Mouse (Mus musculus) heart, adult 2 months (tissue): ENCODE results near the gene Tlr12. TPM values are rescaled to one million over a fixed set of nuclear protein-coding genes. Genes with fewer than 3 reads are reported as not detected.

ENCODE experiments used
- DNase-seq, 2 experiments: peaks; one replicate each; pipeline ENCODE4 v3.0.0; 2021
- H3K27ac ChIP-seq: fragments of 200-600 bp; 2 replicates; pipeline ENCODE4 v1.8.1; 2022
- H3K27me3 ChIP-seq: fragments of 200-500 bp; 2 replicates; pipeline ENCODE4 v1.6.1; 2012; ENCODE audit warnings: mild to moderate bottlenecking, low read length, inconsistent platforms, mixed read lengths; ENCODE audit not compliant: control insufficient read depth, insufficient read depth
- H3K36me3 ChIP-seq: fragments of 200-500 bp; 2 replicates; pipeline ENCODE4 v1.6.1; 2012; ENCODE audit warnings: low read length, inconsistent platforms; ENCODE audit not compliant: control insufficient read depth, insufficient read depth
- H3K4me1 ChIP-seq: fragments of 200-500 bp; 2 replicates; pipeline ENCODE4 v1.6.1; 2011; ENCODE audit warnings: low read length; ENCODE audit not compliant: control insufficient read depth, insufficient read depth
- H3K4me3 ChIP-seq: fragments of 200-600 bp; 2 replicates; pipeline ENCODE4 v1.8.1; 2022
- H3K79me2 ChIP-seq: fragments of 200-500 bp; replicated peaks from 2 replicates; pipeline ENCODE4 v1.6.1; 2012; ENCODE audit warnings: mild to moderate bottlenecking, inconsistent platforms, low read length, moderate library complexity, mixed read lengths; ENCODE audit not compliant: control insufficient read depth, insufficient read depth
- H3K9ac ChIP-seq: fragments of 200-500 bp; 2 replicates; pipeline ENCODE4 v1.6.1; 2012; ENCODE audit warnings: low read depth, mild to moderate bottlenecking, control low read depth, inconsistent platforms, low read length, mixed read lengths
- CTCF ChIP-seq: fragments of 200-600 bp; IDR thresholded peaks from 2 replicates; pipeline ENCODE4 v1.8.1; 2022; ENCODE audit warnings: antibody characterized with exemption, mild to moderate bottlenecking, moderate library complexity
- EP300 ChIP-seq: fragments of 200-500 bp; IDR thresholded peaks from 2 replicates; pipeline ENCODE4 v1.6.1; 2011; ENCODE audit warnings: low read depth, low read length, control low read depth; ENCODE audit not compliant: insufficient read depth
- POLR2A ChIP-seq: fragments of 200-500 bp; IDR thresholded peaks from 2 replicates; pipeline ENCODE4 v1.6.1; 2011; ENCODE audit warnings: mild to moderate bottlenecking, low read depth, low read length, control low read depth; ENCODE audit not compliant: insufficient read depth
- WGBS: fragments of 180-500 bp; shearing (Covaris S2); methylation state at CpG from one replicate; pipeline ENCODE4 v1.1.7; 2018; 5-methylcytosine and 5-hydroxymethylcytosine counted together
- intact Hi-C: fragments of 180-260 bp; cut with DNase I; formaldehyde crosslinking; loops from one replicate; pipeline ENCODE4 v1.15.1; 2025
- polyA plus RNA-seq: library from polyadenylated mRNA; depleted of rRNA; stranded (reverse); fragments of >200 nt; gene quantifications from 2 replicates; pipeline ENCODE4 v1.2.3, GENCODE M21; 2012
- total RNA-seq, 2 experiments: library from RNA; stranded (reverse); gene quantifications; 2 replicates each; pipeline ENCODE4 v1.2.3; 2021

The Tlr12 gene
- total and polyA plus RNA-seq, 3 experiments: 0.09 to 0.21 (median 0.10) TPM

DNA sequence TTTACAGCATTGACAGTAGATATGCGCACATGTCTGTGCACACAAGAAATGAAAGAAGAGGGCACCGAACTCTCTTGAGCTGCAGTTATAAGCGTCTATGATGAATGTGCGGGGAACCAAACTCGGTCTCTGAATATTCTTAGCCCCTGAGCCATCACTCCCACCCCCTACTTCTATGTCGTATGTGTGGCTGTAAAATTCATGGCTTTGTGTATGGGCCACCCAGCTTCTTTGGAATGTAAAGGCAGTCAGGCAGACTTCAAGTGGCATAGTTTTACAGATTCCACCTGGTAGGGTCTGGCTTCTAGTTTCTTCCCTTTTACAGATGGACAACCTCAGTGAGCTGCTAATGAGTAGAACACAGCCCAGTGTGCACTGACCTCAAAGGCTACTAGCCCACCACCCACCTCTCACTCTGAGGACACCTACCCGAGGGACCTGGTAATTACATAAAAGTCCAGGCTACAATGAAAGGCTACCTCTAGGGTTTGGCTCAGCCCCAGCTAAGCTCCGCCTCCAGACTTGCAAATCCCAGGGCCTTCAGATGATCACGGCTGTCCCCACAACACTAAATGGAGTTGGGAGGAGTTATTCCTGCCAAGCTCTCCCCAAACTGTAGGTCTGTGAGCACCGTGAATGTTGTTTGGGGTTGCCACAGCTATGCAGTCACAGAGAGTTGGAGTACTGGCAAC is 17.6 kb upstream of the Tlr12 start:
- H3K27me3 ChIP-seq: no peaks in the 10 kb centered on the region; the same call in 1 of the 2 replicates
- no peaks in the 10 kb centered on the region; the same call in 1 of the 2 replicates for H3K4me1 ChIP-seq
- no peaks in the 10 kb centered on the region for H3K36me3 ChIP-seq
- H3K79me2 ChIP-seq: no peaks in the 10 kb centered on the region
- no peak for DNase-seq
- no peak overlapping the region for H3K27ac ChIP-seq
- H3K4me3 ChIP-seq: no peak overlapping the region
- 66% methylated on average over 10 of the region's 10 CpGs for WGBS
- intact Hi-C loops: no loop called here
- TF ChIP-seq CTCF: no peak
- TF ChIP-seq EP300: no peak
- TF ChIP-seq POLR2A: no peak
- no peak overlapping the region for H3K9ac ChIP-seq

DNA sequence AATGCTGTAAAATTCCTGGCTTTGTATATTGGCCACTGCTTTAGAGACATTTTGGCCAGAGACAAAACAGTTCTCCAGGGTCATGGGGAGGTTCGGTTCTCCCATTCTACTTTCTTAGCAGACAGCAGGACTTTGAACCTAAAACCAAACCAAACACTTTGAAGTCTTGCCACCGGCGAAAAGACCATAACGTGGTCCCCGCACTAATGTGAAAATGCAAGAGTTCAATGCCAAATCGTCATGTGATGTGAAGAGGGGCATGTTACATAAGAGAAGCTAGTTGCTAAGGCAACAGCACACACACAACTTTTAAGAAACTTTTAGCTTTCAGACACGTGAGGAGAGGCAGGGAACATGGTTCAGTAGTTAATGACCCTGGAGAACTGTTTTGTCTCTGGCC is 17.0 kb upstream of the Tlr12 start:
- no peak overlapping the region for H3K27ac ChIP-seq
- no peak overlapping the region for H3K9ac ChIP-seq
- H3K79me2 ChIP-seq: no peaks in the 10 kb centered on the region
- H3K4me3 ChIP-seq: no peak overlapping the region
- H3K36me3 ChIP-seq: no peaks in the 10 kb centered on the region
- H3K4me1 ChIP-seq: no peaks in the 10 kb centered on the region; the same call in 1 of the 2 replicates
- 77% methylated on average over 7 of the region's 7 CpGs for WGBS
- H3K27me3 ChIP-seq: no peaks in the 10 kb centered on the region; the same call in 1 of the 2 replicates
- TF ChIP-seq CTCF: no peak
- no peak for TF ChIP-seq EP300
- no peak for TF ChIP-seq POLR2A
- intact Hi-C loops: no loop called here
- no peak for DNase-seq

DNA sequence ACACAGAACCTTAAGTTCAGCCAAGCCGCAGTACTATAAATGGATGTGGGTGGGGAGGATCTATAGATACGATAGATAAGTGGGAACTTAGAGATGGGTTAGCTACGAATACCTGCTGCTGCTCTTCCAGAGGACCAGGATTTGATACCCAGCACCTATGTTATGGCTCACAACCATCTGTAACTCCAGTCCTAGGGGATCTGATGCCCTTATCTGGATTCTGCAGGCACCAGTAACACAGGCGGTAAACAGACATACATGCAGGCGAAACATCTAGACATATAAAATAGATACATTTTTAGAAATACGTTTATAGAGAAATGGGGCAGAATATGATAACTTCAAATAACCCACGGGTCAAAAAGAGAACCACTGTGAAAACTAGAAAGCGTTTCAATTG is 2.7 kb upstream of the Tlr12 start:
- intact Hi-C loops: no loop called here
- DNase-seq: no peak
- Histone ChIP-seq H3K27me3 (peaks cover 2% of the 10 kb centered on the region; the same call in 1 of the 2 replicates), H3K27ac (no peak overlapping the region), H3K4me1 (no peaks in the 10 kb centered on the region), H3K4me3 (no peak overlapping the region), H3K36me3 (no peaks in the 10 kb centered on the region), H3K79me2 (no peaks in the 10 kb centered on the region), H3K9ac (no peak overlapping the region)
- no peak for TF ChIP-seq POLR2A
- TF ChIP-seq EP300: no peak
- TF ChIP-seq CTCF: no peak
- 82% methylated on average over 8 of the region's 8 CpGs for WGBS

DNA sequence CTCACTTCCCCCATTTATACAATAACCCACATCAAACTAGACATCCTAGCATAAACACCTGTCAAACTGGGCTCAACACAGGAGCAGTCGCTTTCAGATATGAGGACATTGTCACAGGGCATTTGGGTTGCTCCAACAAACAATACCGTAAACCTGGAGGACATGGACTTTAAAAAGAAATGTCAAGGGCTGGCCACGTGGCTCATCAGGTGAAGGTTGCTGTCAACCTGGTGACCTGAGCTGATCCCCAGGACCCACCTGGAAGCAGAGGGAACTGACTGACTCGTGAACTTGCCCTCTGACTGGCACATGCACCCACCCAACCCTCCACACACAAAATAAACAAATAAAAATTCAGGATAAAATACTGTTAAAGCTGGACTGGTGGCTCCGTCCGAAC is 2.2 kb upstream of the Tlr12 start:
- Histone ChIP-seq H3K36me3 (no peaks in the 10 kb centered on the region), H3K9ac (no peak overlapping the region), H3K27me3 (peaks cover 2% of the 10 kb centered on the region; the same call in 1 of the 2 replicates), H3K79me2 (no peaks in the 10 kb centered on the region), H3K4me1 (no peaks in the 10 kb centered on the region), H3K4me3 (no peak overlapping the region), H3K27ac (no peak overlapping the region)
- TF ChIP-seq EP300 (no peak), CTCF (no peak), POLR2A (no peak)
- no peak for DNase-seq
- WGBS: 80% methylated on average over 6 of the region's 6 CpGs
- intact Hi-C loops: no loop called here

DNA sequence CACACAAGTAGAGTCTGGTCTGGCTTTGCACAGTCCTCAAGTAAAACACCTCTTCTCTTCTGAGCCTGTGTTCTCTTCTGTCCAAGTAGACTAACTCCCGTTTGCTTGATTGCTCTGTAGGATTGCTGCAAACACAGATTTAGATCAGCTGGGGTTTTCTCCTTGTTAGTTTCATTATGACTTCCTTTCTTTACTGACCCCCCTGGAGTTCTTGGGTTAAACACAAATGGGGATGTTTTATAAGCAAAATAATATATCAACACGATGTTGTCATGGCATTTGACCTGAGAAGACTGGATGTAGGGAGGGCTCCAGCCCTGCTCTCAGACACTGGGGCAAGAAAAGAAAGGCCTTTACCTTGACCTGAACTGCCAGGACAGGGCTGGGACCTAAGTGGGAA is 544 bp upstream of the Tlr12 start:
- intact Hi-C loops: loop anchor here (5.0 to 10.0 kb wide), 3 partner anchors 83 to 238 kb away; no protein-coding TSS in a partner anchor
- H3K4me3 ChIP-seq: no peak overlapping the region
- peaks cover 2% of the 10 kb centered on the region; the same call in 1 of the 2 replicates for H3K27me3 ChIP-seq
- no peak overlapping the region for H3K27ac ChIP-seq
- TF ChIP-seq EP300: no peak
- TF ChIP-seq CTCF: no peak
- TF ChIP-seq POLR2A: no peak
- DNase-seq: no peak
- H3K79me2 ChIP-seq: no peaks in the 10 kb centered on the region
- 41% methylated on average over 2 of the region's 2 CpGs for WGBS
- H3K9ac ChIP-seq: no peak overlapping the region
- H3K36me3 ChIP-seq: no peaks in the 10 kb centered on the region
- H3K4me1 ChIP-seq: no peaks in the 10 kb centered on the region
